Mouse (Mus musculus) CH12.LX (cell line): ENCODE results near the gene Guk1.
"Not testable (repeated sequence)": the region's sequence is repeated elsewhere in the genome, so short reads cannot be mapped to it uniquely, and the experiment has no call there.

Experiments used
- MAFK ChIP-seq: IDR thresholded peaks from 2 replicates; pipeline ENCODE4 v1.6.1; 2011; ENCODE audit warnings: low read length, improper control_type of control experiment; ENCODE audit not compliant: insufficient replicate concordance
- MYC ChIP-seq: IDR thresholded peaks from 2 replicates; pipeline ENCODE4 v1.6.1; 2011; ENCODE audit warnings: low read depth, mild to moderate bottlenecking, improper control_type of control experiment, low read length
- RCOR1 ChIP-seq: conservative IDR thresholded peaks from 2 replicates; pipeline ENCODE4 v1.6.1; 2012; ENCODE audit warnings: low read depth, mild to moderate bottlenecking, inconsistent platforms, low read length, improper control_type of control experiment

GRCm38 (mm10) chr11:59212320-59212719 is 20.3 kb upstream of the Guk1 start:
- TF ChIP-seq MYC, RCOR1, MAFK: not testable (repeated sequence)
